Mouse (Mus musculus) urinary bladder, postnatal 14 days (tissue): ENCODE data around the gene Jmjd6.
A peak's percentile ranks its signal among the peaks of the same experiment; 100 is the strongest.
"Not testable (repeated sequence)": the region's sequence is repeated elsewhere in the genome, so short reads cannot be mapped to it uniquely, and the experiment has no call there.

Source experiments
- DNase-seq: peaks from one replicate; pipeline ENCODE4 v3.0.0; 2021; ENCODE audit warnings: low spot score

Gene Jmjd6

GRCm38 (mm10) chr11:116823885-116824284 lies 19.4 kb downstream of the Jmjd6 start:
- not testable (repeated sequence) for DNase-seq

GRCm38 (mm10) chr11:116823255-116823654 lies 20.0 kb downstream of the Jmjd6 start:
- DNase-seq = no peak

- no peak for DNase-seq
These were observed 20.6 kb downstream of the Jmjd6 start for GRCm38 (mm10) chr11:116822626-116823025.

- DNase-seq = no peak
These were observed 21.0 kb downstream of the Jmjd6 start for GRCm38 (mm10) chr11:116822215-116822614.

GRCm38 (mm10) chr11:116821057-116821940 lies 21.9 kb downstream of the Jmjd6 start:
- DNase-seq = no peak

- no peak for DNase-seq
These were observed 23.2 kb downstream of the Jmjd6 start for GRCm38 (mm10) chr11:116819932-116820593.

- DNase-seq = no peak
These were observed 24.5 kb downstream of the Jmjd6 start for GRCm38 (mm10) chr11:116818722-116819121.

GRCm38 (mm10) chr11:116817567-116817966 lies 25.7 kb downstream of the Jmjd6 start:
- DNase-seq = no peak

GRCm38 (mm10) chr11:116816769-116817168 lies 26.5 kb downstream of the Jmjd6 start:
- DNase-seq = peak; percentile 57

GRCm38 (mm10) chr11:116814884-116815415 lies 28.3 kb downstream of the Jmjd6 start:
- no peak for DNase-seq

- DNase-seq = peak; percentile 56
These were observed 29.0 kb downstream of the Jmjd6 start for GRCm38 (mm10) chr11:116814076-116814883.

GRCm38 (mm10) chr11:116813610-116814009 lies 29.6 kb downstream of the Jmjd6 start:
- no peak for DNase-seq

GRCm38 (mm10) chr11:116812793-116813529 lies 30.3 kb downstream of the Jmjd6 start:
- DNase-seq = no peak

GRCm38 (mm10) chr11:116810983-116811901 lies 32.0 kb downstream of the Jmjd6 start:
- DNase-seq = peak; percentile 46

GRCm38 (mm10) chr11:116810528-116810927 lies 32.7 kb downstream of the Jmjd6 start:
- no peak for DNase-seq

- no peak for DNase-seq
These were observed 33.7 kb downstream of the Jmjd6 start for GRCm38 (mm10) chr11:116809520-116809919.

- no peak for DNase-seq
These were observed 34.3 kb downstream of the Jmjd6 start for GRCm38 (mm10) chr11:116808811-116809395.

GRCm38 (mm10) chr11:116807938-116808606 lies 35.2 kb downstream of the Jmjd6 start:
- DNase-seq = peak; percentile 85

- no peak for DNase-seq
These were observed 35.7 kb downstream of the Jmjd6 start for GRCm38 (mm10) chr11:116807526-116807925.
